Mouse (Mus musculus): ENCODE measurements around the gene Dsn1.

Gene Dsn1

DNA sequence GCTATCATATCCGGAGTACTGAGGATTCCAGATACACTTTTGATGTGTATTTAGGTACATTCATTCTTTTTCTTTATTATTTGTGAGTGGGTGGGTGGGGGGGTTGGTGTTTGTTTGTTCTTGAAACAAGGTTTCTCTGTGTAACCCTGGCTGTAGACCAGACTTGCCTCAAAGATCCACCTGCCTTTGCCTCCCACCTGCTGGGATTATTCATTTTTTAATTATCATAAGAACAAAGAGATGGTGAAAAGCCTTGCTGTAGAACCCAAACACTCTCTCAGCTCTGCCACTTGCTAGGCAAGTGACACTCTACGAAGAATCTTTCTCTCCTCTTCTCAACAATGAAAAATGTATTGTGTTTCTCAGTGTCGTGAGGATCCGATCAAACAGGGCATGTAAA is 12.3 kb upstream of the Dsn1 start:
- no peak for DNase-seq

DNA sequence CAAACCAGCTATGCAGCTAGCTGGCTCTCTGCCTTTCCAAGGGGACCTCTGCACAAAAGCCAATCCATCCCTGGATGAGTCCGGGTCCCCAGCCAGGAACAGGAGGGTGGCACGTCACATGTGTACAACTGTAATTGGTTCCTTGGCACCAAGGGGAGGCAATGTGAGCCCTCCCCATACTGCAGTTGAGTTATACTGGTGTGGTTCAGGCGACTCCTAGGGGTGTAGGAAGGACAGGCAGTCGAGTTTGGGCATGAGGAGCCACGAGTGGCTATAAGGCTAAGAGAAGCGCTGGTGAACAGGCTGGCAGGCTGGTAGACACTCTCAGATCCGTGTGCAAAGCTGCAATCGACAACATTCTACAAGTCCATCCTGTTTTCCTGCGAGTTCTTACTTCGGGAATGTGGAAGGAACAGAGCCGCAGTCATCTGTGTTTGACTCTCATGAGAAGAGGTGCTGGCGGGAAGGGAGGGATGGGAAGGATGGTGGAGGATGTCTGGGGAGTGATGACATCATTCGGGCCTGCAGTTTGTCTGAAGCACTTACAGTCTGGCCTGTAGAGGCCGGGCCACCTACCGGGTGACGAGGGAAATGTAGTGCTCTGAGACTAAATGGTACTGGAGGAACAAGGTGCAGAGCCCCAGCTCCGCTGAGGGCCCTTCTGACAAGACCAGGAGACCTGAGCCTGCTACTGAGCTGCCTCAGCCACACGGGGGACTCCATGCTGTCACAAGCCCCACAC is 9.7 kb upstream of the Dsn1 start:
- no peak for DNase-seq

DNA sequence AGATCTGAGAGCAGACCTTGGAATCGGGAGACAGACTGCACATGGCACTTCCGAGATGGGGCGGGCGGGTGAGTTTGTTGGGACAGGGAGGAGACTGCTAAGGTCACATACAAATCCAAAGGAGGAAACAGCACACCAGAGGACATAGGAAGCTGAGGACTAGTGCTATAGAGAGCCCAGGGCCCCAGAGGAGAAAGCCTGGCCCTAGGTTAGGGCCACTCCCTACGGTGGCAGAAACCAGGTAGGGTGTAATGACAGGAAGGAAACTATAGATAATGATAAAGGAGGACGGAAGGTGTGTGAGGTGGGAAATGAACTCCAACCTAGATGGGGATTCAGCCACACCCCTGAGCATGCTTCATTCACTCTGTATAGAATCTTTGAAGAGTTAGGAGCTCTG is 5.4 kb upstream of the Dsn1 start:
- no peak for DNase-seq

DNA sequence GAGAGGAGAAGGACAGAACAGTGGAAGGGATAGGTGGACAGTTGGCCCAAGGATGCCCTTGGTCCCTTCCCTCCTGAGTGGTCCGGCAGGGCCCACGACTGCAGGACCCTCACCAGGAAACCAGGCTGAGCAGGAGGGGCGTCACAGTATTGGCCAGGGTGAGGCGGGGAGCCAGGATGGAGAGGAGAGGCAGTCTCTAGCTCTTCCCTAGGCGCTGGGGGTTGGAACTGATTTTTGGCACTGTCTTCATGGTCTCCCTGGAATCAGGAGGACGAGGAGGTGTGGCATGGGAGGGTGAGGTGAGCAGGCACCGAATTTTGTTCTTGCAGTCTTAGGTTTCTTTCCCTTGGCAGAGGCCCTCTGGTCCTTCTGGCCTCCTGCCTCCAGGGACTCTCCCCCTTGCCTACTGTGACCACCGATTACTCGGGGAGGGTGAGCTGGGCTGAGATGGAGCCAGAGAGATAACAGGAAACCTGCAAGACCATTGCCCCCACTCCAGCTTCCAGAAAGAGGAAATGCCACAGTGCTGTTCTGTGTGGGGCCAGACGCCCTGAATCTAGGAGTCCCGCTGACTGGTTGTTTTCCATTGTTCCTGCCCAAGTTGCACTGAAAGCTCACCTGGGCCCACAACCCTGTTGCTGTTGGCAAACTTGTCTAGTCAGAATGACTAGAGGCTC is 3.8 kb upstream of the Dsn1 start:
- no peak for DNase-seq

DNA sequence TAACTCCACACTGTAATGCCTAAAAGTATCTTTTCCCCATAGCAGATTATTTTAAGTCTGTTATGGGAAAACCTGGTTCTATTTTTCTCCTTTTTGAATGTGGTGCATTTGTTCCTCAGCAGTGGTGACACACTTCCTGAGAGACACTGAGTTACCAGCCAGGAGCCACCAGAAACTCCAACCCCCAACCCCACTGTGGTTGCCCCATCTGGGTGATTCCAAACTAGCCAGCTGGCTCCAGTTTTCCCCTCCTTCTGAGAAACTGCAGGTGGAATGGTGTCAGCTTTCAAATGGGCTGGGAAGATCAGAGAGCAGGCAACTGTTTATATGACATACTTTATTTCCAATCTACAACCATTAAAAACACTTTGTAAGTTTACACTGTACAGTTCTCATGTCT is 3.2 kb upstream of the Dsn1 start:
- no peak for DNase-seq

DNA sequence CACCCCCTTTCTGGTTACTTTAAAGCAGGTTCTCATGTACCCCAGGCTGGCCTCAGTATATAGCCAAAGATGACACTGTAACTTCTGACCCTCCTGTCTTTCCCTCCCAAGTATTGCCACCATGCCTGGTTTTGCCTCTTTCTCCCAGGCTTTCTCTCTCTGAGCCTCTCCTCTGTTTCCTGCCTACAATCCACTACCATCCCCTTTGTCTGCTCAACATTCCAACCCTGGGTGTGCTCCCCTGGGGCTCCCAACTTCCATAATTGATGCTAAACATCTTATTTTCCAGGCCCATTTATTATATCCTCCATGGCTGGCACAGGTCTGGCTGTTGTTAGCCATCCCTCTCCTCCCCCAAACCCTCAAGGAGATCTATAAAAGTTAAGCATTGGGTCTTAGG is 1.6 kb upstream of the Dsn1 start:
- no peak for DNase-seq

DNA sequence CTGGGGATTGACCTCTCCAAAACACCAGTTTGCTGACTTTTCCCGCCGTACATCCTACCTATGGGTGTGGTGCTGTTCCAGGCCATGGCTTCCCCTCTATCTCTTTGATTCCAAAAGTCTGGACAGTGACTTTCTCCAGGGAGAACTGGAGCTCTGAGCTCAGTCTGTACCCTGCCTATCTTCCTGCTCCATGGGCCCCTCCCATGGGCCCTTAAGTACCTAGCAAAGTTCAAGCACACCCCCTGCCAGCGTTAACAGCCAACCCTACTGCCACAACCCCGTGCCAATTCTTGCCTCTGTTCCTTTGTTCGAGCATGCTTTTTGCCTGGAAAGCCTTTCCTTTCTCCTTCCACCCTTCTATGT is 261 bp upstream of the Dsn1 start:
- no peak for DNase-seq

DNA sequence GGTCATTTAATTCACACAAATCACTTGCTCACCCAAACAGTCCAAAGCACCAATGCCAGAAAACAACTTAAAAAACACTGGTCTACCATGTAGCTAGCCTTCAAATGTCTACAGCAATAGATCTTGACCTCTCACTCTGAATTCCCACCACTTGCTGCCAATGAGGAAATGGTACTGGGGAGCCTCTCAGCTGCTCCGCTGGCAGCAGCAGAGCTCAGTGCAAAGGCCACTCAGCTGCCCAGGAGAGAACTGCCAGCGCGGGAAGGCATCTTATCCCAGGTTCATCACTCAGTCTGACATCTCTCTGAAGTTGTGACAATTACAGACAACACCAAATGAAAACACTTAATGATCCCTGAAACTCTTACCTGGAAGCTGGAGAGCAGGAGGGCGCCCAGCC is 4.6 kb downstream of the Dsn1 start:
- no peak for DNase-seq

DNA sequence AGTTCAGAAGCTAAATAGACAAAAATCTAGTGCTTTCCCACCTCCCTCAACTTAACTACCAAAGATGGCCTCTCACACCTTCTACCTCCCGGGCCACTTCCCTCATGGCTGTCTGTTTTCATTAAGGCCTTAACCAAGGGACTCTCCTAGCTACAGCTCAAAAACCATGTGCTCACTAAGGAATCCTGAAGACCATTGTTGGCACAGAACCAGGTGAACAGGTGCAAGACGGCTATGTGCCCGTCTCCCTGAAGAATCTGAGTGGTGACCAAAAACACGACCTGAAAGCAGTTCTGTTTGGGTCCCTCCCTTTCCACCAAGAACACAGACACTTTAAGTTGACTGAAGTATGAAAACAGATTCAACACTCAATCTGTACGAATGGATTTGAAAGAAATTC is 8.7 kb downstream of the Dsn1 start:
- no peak for DNase-seq

DNA sequence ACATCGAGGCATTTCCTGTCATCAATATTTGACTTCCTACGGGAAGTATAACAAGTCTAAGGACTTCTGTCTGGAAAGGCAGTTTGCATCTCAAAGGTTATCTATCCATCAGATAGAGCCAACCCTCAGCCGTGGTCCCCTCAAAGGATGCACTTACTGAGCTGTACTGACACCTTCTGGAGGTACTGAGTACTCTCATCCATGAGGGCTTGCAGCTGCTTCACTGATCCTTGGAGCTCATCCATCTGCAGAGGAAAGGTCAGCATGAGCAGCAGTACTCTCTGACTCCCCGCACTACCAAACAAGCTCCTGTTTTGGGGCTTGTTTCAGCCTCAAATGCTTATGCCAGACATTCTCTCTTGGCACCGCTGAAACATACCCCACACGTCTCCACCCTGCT is 10.4 kb downstream of the Dsn1 start:
- DNase-seq = no peak

DNA sequence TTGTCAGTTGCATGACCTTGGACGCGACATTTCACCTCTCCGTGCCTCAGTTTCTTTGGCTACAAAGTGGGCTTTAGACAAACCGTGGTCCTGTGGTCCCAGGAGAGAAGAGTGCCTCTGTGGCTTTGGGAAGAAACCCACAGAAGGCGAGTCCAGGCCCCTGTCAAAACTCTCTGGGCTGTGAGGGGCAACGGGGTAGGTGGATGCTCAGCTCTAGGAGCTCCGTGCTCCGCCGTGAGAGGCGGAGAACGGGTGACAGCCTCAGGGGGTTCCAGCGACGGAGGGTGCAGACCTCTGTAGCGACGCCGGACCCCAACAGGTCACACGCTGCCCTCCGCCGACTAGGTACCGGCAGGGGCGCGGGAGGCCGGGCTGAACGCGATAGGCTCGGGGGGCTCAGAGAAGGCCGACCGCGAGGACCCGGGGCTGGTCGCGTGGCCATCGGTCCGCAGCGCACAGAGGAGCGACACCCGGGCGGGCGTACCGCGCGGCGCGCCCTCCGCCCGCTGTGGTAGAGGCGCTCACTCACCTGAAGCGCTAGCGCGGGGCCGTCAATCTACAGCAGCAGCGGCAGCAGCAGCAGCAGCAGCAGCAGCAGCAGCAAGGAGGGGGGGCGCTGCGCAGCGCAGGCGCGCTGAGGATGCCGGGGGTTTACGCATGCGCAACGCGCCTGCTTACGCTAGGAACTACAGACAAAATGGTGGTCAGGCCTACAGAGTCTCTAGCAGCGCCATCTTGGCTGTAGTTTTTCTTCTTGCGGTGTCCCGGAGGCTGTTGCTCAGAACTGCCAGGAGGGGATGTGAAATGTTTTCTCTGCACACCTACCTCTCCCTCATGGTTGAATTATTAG is 15.3 kb downstream of the Dsn1 start, which contains the start of gene Ndrg3:
Gene Ndrg3 (minus strand): TSS at position 587 of the 850 bp plus-strand sequence.
- peak; percentile 97 for DNase-seq

DNA sequence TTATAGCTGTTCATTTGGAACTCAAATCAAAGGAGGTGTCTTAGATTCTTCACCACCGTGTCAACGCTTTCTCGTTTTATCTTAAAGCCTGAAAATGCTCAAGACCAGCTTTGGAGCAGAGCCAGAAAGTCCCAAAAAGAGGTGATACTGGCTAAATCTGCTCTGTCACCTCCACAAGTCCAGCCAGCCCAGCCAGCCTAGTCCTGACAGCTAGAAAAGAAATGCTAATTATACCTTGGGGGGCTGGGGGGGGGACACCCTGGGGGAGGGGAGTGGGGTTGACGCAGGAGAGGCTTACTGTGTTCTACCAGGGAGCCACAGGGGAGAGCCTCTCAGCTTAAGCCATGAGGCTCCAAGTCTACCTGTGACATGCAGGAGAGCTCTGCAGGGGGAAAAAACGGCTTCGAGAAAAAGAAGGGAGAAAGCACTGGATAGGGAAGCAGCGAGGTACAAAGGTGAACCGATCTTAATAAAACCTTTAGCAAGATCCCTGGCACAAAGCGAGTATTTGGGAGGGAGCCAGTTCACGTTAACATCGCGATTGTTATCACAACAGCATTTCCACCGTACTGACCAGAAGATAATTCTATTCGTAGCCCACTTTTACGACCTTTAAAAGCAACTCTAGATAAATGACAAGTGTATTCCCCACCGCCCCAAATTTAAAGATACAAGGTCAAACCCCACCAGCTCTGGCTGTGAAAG is 16.1 kb downstream of the Dsn1 start:
- DNase-seq = no peak

DNA sequence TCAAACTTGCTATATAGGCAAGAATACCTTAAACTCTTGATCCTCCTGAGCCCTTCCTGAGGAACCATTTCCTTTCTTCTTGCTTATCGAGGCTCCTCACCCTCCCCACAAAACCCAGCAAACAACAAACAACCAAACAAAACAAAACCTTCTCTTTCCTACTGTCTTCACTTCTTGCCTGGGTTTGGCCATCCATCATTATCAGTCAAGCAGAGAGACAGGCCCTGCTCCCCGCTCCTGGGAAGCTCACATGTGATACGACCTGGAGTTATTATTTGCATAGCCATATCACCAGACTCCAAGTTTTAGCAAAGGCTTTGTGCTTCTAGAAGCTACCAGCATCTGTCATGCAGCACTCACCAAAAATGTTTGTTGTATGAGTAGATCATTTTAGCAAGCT is 19.6 kb downstream of the Dsn1 start:
- DNase-seq = no peak

DNA sequence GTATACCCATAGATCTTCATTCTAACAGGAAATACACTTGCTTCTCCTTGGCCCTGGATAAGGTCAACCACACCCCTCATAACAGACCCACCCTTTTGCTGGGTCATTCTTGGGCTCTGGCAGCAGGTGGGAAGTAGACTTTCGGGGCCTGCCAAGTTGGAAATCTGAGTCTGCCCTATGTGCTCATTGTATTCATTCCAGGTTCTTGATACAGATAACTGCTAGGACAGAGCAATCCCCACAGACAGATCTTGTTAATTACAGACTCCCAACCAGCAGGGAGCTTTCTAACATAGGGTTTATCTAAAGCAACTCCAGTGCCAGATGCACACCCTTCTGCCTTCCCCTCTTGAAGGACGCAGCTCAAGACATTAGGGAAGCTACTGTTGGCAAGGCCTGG is 24.1 kb downstream of the Dsn1 start:
- no peak for DNase-seq

DNA sequence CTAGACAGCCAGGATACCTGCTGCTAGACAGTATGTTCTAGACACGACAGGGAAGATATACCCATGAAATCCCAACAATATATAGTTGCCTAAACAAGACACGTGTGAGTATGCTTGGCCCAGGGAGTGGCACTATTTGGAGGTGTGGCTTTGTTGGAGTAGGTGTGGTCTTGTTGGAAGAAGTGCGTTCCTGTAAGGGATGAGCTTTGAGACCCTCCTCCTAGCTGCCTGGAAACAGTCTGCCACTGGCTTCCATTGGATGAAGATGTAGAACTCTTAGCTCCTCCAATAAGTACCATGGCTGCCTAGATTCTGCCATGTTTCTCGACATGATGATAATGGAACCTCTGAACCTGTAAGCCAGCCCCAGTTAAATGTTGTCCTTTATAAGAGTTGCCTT is 25.7 kb downstream of the Dsn1 start:
- DNase-seq = no peak

DNA sequence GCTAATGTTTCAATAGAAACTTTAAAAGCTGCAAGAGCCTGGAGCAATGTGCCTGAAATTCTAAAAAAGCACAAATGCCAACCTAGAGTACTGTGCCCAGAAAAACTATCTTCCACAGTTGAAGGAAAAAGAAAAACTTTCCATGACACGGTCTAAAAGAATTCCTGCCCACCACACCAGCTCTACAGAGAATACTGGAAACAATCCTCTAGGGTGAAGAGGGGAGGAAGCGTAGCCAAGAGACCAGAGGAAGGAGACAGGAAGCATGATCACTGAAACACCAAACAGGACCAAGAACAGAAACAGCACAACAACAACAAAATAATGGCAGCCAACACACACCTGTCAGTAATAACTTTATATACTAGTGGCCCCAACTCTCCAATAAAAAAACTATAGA is 26.9 kb downstream of the Dsn1 start:
- DNase-seq = no peak

DNA sequence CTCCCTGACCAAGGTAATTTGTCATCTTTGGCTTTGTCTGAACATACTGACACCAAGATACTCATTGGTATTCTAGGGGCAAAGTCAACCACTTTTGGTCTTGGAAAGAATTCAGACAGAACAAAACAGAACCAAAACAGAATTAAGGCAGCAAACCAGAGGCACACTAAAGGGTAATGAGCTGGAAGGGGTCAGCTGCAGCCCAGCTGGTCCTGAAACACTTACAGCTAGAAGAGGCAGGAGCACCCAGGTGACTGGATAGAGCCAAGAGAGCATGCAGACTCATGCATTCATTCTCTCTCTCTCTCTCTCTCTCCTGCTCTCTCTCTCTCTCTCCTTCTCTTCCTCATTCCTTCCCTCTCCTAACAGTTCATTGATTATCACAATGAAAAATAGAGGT is 30.2 kb downstream of the Dsn1 start:
- no peak for DNase-seq

DNA sequence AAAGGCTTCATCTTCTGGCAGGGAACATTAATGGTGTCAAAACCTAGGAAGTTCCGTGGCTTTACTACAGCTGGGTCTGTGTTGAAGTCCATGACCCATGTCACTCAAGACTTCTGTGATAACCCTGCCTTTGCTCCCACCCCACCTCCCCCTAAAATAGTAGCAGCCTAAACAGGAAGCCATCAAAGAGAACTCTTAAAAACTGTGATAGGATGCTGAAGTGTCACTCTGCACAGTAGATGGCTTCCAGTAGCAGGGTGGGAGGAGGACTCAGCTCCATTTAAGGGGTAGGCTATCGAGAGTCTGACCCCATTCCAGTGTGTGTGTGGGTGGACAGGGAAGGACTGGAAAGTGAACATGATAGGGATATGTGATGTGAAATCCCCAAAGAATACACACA is 32.0 kb downstream of the Dsn1 start:
- no peak for DNase-seq

DNA sequence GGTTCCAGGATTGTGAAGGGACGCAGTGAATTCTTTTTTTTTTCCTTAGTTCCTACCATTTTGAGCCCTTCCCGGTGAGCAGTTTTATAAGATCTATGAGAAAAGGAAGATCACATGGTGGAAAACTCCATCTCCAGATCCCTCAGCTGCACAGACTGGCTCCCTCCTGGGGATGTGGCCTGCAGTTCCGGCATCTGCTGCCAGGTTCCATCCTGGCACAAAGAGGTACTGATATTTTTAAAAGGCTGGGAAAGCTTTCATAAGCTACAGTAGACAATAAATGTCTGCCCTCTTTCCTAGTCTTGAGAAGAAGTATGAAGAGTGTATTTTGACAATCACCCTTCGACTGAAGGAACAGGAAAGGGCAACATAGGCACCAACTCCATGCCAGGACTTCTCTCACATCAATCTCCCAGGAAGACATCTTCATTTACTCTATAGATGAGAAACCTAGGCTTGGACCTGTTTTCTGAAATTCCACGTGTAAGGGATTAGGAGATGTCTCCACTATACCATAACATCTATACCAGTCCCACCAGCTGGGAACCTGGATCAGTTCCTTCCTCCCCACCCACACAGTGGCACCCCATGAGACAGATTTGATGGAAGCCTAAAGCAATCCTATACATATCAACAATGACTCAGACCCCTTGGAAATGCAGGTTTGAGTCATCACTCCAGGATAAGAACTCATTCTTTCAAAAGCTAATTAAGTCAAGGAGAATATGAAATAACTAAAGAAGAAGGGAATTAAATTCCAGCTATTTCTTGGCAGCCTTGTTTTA is 33.4 kb downstream of the Dsn1 start:
- DNase-seq = peak; percentile 77

DNA sequence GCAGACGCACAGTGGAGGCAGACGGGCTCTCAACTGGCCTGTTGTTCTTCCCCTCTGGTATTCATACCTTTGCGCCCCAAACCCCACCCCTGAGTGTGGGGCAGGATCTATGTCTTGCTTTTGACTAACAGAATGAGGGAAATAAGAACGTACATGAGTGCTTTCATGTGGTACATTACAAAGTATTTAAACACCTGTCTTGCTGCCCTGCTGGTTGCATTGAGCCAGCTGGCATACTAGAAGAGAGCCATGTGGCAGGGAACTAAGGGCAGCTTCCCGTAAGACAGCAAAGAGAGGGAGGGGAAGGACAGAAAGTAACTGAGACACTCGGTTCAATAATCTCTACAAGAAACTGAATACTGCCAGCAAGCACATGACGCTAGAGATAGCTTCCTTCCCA is 36.7 kb downstream of the Dsn1 start:
- no peak for DNase-seq

DNA sequence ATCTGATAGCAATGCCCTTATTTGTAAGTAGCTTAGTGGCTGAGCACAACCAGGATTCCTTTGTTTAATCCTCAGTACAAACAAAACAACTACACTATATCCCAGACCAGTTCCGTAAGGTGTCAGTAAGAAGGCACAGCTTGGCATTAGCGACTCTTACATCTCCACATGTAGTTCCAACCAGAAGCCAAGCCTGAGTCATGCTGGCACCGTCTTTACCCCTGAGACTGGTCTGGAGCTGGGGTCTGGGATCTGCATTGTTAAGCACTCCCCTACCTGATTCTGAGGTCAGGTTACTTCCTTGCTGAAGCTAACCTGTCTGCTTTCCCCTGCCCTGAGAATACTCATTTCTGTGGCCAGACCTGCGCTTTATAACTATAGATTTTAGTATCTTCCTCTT is 38.5 kb downstream of the Dsn1 start:
- no peak for DNase-seq

DNA sequence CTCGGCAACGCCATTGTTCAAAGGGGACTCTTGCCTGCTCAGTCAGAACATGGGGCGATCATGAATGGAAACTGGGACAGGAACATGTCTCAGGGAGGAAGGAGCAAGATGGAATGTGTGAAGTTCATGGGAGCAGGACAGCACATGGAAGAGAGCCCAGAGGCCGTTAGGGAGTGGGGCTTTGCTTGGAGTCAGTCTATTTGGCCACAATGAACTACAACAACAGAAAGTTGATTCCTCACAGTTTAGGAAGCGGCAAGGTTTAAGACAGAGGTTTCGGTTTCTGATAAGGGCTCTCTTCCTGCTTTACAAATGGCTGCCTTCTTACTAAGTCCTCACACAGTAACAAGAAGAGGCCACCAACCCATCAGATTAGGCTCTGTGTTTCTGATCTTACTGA is 39.6 kb downstream of the Dsn1 start:
- no peak for DNase-seq

DNA sequence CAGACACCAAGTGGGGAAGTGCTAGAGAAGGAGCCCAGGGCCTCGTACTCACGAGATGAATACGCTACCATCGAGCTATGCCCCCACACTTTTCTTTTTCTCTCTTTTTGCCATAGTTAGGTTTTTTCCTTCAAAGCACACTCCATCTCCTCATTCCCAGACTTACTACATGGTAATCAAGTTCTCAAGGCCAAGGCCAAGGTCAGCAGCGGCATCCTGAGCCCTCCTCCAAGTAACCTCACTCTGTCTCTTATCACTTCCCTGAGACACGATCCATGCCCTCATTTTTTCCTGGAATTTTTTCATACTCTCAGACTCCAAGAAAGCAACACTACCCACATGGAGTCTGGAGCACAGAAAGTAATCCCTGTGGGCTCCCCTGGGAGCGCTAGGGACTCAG is 43.1 kb downstream of the Dsn1 start:
- no peak for DNase-seq

All from right cerebral cortex, postnatal 25 days (tissue).